Mouse (Mus musculus) kidney, postnatal 14 days (tissue): ENCODE measurements around the gene Ntf5.

Source experiments
- DNase-seq: peaks from one replicate; pipeline ENCODE4 v3.0.0; 2022; ENCODE audit warnings: mixed read lengths

The Ntf5 gene

DNA sequence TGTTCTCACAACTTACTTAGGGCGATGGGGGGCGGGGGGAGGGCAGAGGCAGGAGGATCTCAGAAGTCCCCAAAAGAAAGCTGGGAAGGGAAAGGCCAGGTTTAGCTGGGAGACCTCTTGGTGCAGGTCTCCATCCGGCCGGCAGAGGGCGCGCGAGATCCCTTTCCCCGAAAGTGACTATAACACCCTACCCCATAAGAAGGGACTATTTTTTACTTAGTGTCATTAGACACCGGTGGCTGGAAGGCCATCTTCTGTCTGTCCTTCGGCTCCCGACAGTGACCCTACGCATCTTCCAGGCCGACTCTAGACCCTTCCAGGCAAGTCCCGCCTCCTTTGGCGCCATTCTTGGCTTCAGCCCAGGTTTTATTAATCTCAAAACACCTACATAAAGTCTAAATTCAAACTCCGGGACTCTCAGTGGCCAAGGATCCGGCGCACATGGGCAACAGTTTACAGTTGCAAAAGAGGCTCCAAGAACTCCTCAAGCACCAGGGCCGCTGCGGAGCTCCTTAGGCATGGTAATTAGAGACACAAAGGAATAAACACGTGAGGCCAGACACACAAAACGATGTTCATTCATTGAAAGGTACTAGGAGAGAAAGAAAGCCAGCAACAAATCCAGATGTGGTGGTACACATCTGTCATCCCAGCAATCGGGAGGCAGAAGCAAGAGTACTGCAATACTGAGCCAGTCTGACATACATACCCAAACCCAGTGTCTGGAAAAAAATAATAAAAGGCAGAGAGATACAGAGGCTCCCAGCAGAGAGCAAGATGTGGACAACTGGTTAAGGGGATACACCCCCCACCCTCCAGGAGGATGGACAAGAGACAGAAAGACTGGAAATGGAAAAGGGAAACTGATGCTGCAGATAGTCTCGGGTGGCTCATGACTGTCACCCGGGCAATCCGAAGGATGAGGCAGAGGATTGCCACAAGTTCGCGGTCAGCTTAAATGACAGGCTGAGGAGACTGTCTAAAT, 8.1 kb upstream of the Ntf5 start, which contains the start of gene Kcna7:
Kcna7 (plus strand) TSS at position 563 of the 985 bp plus-strand sequence.
- DNase-seq, result peak; percentile 75

DNA sequence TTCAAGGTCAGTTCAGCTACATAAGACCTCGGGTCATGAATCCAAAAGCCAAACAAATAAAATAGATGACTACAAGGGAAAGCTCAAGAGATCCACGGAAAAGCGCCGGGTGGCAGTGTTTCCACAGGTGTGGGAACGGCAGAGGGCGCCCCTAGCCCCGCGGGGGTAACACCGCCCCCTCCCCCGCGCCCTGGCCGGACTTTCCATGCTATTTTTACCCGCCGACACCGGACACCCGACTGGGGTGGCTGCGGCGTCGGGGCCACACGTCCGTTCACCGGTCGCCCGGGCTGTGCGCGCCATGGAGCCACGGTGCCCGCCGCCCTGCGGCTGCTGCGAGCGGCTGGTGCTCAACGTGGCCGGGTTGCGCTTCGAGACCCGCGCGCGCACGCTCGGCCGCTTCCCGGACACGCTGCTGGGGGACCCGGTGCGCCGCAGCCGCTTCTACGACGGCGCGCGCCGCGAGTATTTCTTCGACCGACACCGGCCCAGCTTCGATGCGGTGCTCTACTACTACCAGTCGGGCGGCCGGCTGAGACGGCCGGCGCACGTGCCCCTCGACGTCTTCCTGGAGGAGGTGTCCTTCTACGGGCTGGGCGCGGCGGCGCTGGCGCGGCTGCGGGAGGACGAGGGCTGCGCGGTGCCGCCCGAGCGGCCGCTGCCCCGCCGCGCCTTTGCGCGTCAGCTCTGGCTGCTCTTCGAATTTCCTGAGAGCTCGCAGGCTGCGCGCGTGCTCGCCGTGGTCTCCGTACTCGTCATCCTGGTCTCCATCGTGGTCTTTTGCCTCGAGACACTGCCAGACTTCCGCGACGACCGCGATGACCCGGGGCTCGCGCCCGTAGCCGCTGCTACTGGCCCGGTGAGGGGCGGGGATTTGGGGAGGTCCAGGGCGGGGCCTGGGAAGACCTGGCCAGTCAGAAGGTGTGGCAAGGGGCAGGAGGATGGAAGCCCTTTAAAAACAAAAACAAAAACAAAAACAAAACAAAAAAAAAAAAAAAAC, 7.0 kb upstream of the Ntf5 start:
- DNase-seq, result peak; percentile 49

DNA sequence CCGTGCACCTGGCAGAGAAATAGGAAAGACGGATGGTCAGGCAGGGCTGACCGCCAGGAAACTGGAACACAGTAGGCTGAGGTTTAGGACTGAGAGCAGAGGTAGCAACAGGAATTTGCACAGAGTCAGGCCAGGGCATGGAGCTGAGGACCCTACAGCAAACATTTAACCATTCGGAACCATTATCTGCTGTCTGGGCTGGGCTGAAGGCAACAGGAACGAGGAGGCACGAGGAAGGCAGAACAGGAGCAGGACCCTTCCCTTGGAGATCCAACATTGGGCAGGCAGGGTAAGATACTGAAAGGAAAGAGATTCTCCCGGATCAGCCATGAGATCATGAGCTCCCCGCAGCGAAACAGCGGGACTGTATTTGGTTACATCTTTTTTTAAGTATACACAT, 5.7 kb upstream of the Ntf5 start:
- DNase-seq, result no peak

DNA sequence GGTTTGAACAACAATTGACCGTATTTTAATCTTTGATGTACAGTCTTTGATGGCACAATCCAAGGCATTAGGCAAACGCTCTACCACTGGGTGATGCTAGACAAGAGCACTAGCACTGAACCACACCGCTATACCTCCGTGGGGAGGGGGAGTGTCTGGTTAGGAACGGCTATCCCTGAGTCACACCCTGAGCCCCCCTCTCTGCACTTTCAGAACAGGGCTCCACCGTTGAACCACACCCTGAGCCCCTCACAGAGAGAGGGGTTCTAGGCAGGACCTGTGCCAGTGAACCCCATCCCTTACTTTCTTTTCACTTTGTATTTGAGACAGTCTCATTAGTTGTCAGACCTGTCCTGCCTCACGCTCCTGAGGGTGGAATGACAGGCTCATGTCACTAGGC, 5.1 kb upstream of the Ntf5 start:
- no peak for DNase-seq

DNA sequence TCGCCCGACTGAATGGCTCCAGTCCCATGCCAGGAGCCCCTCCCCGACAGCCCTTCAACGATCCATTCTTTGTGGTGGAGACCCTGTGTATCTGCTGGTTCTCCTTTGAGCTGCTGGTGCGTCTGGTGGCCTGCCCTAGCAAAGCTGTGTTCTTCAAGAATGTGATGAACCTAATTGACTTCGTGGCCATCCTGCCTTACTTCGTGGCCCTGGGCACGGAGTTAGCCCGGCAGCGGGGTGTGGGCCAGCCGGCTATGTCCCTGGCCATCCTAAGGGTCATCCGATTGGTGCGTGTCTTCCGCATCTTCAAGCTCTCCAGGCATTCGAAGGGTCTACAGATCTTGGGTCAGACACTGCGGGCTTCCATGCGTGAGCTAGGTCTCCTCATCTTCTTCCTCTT, 4.5 kb upstream of the Ntf5 start:
- no peak for DNase-seq

DNA sequence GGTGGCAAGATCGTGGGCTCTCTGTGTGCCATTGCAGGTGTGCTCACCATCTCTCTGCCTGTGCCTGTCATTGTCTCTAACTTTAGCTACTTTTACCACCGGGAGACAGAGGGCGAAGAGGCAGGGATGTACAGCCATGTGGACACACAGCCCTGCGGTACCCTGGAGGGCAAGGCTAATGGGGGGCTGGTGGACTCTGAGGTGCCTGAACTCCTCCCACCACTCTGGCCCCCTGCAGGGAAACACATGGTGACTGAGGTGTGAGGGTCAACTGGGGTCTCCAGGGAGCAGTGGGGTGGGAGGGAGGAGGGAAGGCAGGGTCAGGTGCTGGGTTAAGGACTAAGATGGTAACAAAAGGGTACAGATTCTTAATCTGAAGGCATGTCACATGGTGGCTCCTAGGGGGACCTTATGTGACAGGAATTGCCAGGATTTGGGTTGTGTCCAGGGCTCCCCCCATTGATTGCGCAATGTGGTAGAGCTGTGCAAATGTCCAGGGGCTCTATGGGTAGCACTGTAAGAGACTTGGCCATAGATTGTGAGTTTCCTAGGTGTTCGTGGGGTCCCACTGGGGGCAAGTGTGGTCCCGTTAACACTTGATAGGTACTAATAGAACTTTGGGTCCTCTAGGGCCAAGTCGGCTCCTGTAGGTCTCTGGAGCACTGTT, 3.9 kb upstream of the Ntf5 start:
- DNase-seq, result no peak

DNA sequence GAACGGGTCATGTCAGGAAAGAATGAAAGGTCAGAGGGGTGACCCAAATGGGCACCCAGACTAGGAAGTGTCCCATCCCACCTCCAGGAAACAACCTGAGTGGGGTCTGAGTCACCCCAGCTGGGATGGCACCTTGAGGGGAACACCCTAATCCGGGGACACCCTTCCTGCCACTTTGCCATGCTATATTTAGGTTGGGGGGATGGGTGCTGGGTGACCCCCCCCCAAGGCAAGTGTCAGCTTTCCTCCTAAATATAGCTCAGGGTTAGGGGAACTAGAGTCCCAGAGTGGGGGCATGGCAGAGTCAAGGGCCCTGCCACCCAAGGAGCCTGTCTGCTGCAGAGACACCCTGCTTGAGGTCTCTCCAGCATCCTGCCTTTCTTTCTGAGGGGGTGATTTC, 1.1 kb upstream of the Ntf5 start:
- no peak for DNase-seq

DNA sequence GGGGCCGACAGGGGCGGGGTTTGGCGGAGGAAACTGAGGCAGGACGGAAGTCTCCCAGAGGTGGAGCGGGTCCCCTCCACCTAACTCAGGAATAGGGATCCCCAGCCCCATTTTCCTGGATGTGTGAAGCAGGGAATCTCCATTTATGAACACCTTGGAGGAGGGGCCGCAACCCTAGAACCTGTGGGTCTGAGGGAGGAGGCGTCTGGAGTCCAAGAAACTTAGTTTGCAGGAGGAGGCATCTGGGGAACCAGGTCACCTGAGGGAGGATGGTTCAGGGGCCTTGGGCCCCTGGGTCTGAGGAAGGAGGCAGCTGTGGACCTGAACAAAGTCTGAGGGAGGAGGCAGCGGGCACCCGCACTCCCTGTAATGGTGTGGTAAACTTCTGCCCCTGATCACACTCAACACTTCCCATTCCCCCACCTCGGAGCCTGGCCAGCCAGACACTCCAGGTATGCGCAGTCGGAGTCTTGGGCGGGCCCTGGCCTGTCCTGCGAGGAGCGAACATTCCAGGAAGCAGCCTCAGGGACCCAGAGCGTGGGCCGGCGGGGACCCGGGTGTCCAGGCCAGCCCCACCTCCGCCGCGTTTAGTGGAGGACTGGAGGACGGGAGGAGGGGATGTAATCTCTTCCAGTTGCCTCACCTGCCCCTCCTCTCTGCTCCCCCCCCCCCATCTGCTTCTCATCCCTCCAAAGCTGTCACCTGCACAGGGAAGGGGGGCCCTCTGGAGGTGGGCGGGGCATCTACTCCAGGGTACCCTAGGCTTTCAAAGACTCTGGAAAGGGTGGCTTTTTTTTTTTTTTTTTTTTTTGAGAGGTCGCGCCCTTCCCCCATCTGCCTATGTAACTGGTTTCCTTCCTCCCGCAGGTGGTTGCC, 607 bp downstream of the Ntf5 start:
- DNase-seq, result peak; percentile 41

DNA sequence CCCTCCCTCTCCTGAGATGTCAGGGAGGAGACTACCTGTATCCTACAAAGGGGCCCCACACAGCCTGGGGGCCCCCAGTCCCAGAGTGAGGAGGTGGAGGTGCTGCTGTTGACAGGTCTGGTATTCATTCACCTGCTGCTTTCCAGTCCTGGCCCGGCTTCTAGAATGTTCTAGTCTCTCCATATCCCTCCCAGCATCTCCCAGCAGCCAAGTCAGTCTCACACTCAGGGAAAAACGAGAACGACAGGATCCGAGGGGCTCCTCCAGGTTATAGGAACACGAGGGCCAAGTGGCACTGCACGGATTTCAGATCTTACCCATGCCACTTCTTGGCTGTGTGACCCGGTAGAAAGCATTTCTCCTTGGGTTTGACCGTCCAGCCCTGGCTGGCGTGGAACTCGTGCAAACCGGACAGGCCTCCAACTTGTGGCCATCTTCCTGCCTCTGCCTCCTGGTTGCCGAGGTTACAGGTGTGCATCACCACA, 1.3 kb downstream of the Ntf5 start:
- no peak for DNase-seq

DNA sequence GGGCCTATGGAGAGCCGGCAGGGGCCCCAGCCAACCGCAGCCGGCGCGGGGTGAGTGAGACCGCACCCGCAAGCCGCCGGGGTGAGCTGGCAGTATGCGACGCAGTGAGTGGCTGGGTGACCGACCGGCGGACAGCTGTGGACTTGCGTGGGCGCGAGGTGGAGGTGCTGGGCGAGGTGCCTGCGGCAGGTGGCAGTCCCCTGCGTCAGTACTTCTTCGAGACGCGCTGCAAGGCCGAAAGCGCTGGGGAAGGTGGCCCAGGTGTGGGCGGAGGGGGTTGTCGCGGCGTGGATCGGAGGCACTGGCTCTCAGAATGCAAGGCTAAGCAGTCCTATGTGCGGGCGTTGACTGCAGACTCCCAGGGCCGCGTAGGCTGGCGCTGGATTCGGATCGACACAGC, 2.1 kb downstream of the Ntf5 start:
- no peak for DNase-seq

DNA sequence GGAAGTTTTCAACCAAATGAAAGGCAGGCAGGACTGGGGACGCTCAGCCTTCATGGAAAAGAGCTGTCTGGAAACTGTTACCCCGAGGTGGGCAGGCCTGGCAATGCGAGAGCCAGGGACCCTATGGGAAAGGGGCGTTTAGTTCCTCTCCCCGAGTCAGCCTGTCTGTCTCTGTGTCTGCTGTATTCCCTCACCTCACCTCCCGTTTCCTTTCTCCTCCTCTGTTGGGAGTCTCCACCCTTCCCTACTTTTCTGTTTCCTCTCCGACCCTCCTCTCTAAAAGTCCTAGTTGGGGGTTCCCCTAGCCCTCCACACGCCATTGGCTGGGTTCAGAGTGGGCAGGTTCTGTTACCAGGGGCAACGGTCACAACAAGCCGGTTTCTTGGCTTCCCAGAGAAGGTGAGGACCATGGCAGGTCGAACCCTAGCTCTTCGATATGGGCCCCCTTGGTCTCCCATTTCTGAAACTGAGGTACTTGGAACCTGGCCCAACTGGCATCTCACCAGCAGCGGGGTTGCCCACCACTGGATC, 4.5 kb downstream of the Ntf5 start:
- no peak for DNase-seq

DNA sequence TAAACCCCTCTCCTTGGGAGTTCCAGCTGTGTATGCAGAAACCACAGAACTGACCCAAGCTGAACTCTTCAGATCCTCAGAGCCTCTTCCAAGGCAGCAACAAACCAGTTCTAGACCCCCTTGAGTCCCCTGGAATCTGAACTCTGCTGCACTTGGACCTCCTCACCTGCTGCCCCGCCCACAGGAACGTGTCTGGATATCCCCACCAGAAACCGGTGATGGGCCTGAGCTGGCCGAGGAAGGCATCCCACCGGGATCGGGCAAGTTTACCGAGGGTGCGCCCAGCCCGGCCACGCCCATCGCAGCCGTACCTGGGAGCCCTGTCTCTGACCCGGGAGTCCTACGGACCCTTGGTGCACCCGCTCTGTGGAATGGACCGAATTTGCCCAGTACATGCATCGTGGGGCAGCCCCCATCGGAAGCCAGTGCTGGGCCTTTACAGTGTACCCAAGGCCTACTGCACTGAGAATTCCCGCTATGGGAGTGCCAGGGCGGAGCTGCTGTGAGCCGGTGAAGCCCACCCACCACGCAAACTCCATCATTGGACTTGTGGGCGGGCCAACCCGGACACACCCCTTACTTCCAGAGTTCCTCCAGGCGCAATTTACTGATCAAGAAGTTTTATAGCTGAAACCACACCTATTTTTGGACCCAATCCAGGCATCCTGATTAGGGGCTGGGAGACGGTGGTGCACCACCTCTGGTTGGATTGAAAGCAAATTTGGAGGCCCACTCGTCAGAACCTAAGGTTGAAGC, 6.5 kb downstream of the Ntf5 start:
- DNase-seq, result no peak

DNA sequence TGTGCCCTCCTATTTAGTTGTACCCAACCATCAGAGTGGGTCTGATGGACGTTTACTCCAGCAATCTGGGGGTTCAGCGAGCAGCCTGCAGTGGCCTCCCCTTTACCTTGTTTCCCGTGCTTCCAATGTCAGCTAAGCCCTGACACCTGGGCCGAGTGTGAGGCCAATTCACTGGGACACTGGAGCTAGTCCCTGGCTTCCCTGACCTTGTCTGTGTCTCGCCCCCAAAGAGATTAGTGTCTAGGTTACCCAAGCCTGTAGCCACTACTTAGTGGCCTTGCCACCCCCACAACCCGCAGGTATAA, 7.1 kb downstream of the Ntf5 start, which contains the start of gene Lhb:
Lhb (plus strand) TSS at position 206 of the 305 bp plus-strand sequence.
- no peak for DNase-seq

DNA sequence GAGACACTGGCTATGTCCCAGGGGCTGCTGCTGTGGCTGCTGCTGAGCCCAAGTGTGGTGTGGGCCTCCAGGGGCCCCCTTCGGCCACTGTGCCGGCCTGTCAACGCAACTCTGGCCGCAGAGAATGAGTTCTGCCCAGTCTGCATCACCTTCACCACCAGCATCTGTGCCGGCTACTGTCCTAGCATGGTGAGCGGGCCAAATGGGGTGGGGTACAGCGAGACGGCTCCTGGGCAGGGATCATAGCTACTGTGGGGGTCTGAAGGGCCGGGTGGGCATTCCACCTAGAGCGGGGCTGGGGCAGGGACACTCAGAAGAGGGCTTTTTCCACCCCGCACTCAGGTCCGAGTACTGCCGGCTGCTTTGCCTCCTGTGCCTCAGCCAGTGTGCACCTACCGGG, 7.7 kb downstream of the Ntf5 start:
- DNase-seq, result no peak

DNA sequence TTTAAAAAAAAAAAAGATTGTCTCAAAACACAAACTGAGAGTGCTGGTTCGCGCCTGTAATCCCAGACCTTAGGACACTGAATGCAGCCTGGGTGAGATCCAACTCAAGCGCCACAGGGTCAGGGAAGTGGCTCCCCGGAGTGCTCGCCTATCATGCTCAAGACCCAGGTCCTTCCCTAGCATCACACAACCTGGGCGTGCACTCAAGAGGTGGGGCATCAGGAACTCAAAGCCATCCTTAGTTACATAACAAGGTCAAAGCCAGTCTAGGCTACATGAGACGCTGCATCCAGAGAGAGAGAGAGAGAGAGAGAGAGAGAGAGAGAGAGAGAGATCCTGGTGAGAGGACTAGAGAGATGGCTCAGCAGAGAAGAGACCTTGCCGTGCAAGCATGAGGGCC, 13.1 kb downstream of the Ntf5 start:
- DNase-seq, result no peak

DNA sequence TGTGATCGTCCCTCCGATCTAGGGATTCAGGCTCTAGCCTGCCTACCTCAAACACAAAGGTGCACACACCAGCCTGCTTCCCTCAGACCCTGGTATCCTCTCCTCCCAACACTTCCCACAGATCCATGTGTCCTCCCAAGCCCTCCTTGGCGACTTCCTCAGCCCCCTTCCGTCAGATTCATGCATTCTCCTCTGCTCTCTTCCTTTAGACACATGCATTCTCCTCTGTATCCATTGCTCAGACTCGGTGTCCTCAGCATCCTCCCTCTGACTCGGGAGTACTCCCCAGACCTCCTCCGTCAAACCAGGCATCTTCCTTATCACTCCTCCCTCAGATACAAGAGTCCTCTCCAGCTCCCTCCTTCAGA, 20.3 kb downstream of the Ntf5 start:
- no peak for DNase-seq

DNA sequence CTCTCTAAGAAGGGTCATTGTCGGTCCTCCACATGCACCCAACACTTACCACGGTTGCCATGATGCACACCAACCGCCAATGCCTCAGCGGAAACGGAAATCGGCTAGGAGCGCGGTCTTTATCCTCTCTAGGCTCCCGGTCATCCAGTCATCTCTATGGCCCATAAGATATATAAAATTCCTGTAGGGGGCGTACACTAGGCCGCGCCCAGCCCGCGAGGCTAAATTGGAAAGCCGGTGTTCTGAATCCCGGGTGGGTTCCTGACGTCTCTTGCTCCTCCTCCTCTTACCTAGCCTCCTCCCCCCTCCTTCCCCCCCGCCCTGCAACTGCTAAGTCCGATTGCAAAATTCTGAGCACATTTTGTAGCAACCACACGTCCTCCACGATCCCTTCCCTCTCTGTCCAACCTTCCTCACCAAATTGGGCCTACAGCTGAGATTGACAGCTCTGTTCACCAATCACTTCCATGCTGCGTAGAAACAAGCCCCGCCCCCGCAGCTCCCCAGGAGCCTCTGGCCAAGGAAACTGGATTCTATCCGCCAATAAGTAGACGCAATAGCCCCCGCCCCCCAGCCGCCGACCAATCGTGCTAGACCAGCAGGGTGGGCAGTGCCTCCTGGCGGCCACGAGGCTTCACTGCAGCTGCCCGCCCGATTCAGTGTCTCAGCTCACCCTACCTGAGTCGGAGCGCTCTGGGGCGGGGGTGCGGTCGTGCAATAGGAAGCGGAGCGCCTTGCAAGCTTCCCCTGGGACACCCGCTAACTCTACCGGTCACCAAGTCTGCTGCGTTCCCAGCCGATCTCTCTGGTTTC, 20.9 kb downstream of the Ntf5 start, which contains the start of gene Gys1:
Gys1 (plus strand) TSS at position 642 of the 813 bp plus-strand sequence.
- peak; percentile 100 for DNase-seq

DNA sequence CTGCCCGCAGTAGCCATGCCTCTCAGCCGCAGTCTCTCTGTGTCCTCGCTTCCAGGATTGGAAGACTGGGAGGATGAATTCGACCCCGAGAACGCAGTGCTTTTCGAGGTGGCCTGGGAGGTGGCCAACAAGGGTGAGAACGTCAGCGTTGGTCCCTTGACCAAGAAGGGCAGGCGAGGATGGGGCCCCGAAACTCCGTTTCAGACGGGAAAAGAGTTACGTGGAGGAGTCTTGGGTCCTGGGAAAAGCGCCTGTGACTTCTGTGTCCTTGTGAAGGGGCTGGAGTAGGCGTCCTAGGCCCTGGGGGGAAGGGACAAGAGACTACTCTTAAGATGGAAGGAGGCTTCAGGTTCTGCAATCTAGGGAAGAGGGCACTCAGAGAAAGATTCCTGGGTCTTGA, 21.5 kb downstream of the Ntf5 start:
- DNase-seq, result no peak

DNA sequence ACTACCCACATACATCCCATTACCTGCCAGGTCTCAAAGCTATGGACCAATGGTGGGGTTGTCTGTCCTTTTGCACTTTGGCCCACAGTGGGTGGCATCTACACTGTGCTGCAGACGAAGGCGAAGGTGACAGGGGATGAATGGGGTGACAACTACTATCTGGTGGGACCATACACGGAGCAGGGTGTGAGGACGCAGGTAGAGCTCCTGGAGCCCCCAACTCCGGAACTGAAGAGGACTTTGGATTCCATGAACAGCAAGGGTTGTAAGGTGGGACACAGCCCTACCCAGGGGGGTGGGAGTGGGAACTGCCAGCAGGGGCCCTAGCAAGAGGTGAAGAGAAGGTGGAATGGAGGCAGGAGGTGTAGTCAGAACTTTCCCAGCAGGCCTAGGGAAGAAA, 22.9 kb downstream of the Ntf5 start:
- DNase-seq, result no peak

DNA sequence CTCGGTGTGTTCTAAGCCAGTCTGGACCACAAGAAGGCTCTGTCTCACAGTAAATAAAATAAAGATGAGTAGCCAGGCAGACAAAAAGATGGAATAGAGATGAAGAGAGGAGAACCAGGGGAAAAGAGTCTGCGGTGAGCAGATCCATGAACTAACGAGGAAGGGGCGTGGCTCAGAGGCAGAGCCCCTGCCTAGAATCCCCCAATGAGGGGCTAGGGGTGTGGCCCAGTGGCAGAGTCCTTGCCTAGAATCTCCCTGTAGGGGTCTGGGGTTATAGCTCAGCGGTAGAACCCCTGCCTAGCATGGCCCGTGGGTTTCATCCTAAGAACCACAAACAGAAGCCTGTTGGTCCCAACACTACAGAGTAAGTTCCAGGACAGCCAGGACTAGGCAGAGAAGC, 23.6 kb downstream of the Ntf5 start:
- no peak for DNase-seq
